Mouse (Mus musculus) embryonic fibroblast, embryonic 13.5 days (primary cell): Measurements from ENCODE around the gene Gm6205.
"Not testable (repeated sequence)": the region's sequence is repeated elsewhere in the genome, so short reads cannot be mapped to it uniquely, and the experiment has no call there.

Experiments
- CTCF ChIP-seq: IDR thresholded peaks from 2 replicates; pipeline ENCODE4 v1.5.1; 2011; ENCODE audit warnings: mild to moderate bottlenecking, control low read depth, low read length, moderate library complexity, borderline replicate concordance; ENCODE audit not compliant: insufficient read depth
- POLR2A ChIP-seq: IDR thresholded peaks from 2 replicates; pipeline ENCODE4 v1.6.1; 2011; ENCODE audit warnings: low read depth, mild to moderate bottlenecking, control low read depth, low read length, moderate library complexity

DNA sequence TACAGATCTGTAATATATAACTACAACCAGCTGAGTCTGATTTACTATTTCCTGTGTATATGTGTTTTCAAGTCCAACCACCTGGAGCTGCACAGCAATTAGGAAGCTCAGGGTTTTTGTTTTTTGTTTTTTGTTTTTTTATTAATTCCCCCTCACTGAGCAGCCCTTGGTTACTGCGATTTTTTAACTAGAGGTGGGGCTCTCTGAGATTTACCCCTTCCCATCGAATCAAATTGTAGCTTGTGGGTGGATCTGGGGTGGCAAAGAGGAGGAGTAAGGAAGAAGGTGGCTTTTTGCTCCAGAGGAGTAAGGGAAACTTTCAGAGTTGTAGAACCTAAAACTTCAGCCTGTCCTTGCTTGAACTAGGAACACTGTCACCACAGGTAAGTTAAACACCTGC lies at the start of gene Gm6205:
- not testable (repeated sequence) for TF ChIP-seq CTCF, POLR2A
